8 mouse cellular contexts compared by ENCODE assay signal in genomic region chr19:36347376-36347775, GRCm38 (mm10). TPM values are rescaled to one million over a fixed set of nuclear protein-coding genes. Genes with fewer than 3 reads are reported as not detected.
DNase-seq lines count a peak whose midpoint lies in the region; ATAC-seq and TF ChIP-seq lines count a peak whose summit lies in the region.

No protein-coding gene starts in this region.

- no peak for ATAC-seq in lung, embryonic 14.5 days (ENCODE audit: insufficient read depth)
- ATAC-seq in embryonic facial prominence, embryonic 12.5 days (ENCODE audit: insufficient number of reproducible peaks, insufficient read depth, low FRiP score, low TSS enrichment): no peak
- ATAC-seq in midbrain, embryonic 14.5 days (ENCODE audit: low FRiP score, low TSS enrichment): no peak

- no peak overlapping the region for H3K27ac ChIP-seq in lung, embryonic 14.5 days (ENCODE audit: low read depth)
- no peak overlapping the region for H3K27ac ChIP-seq in embryonic facial prominence, embryonic 12.5 days
- no peak overlapping the region for H3K27ac ChIP-seq in midbrain, embryonic 14.5 days (replicated peaks; ENCODE audit: low read depth, low read length)

- no peaks in the 10 kb centered on the region for H3K4me1 ChIP-seq in lung, embryonic 14.5 days (ENCODE audit: insufficient read depth)
- H3K4me1 ChIP-seq in embryonic facial prominence, embryonic 12.5 days: no peaks in the 10 kb centered on the region
- peaks cover 5% of the 10 kb centered on the region; the same call in 1 of the 2 replicates for H3K4me1 ChIP-seq in midbrain, embryonic 14.5 days (ENCODE audit: control insufficient read depth, insufficient read depth, low read length)

- no peaks in the 10 kb centered on the region for H3K36me3 ChIP-seq in lung, embryonic 14.5 days (ENCODE audit: insufficient read depth)
- no peaks in the 10 kb centered on the region for H3K36me3 ChIP-seq in embryonic facial prominence, embryonic 12.5 days
- H3K36me3 ChIP-seq in midbrain, embryonic 14.5 days (ENCODE audit: control insufficient read depth, insufficient read depth, low read length): no peaks in the 10 kb centered on the region

- no peak for DNase-seq in lung, embryonic 14.5 days
- DNase-seq in lung, postnatal 36 days: no peak
- DNase-seq in kidney, adult 9 months: peak; percentile 79
- no peak for DNase-seq in midbrain, embryonic 14.5 days
- no peak for DNase-seq in layer of hippocampus, adult 18-20 months (ENCODE audit: low spot score in 2 of 2)
- DNase-seq in left cerebral cortex, adult 8-10 months (ENCODE audit: low spot score in 2 of 2): no peak
- no peak for DNase-seq in left cerebral cortex, postnatal 4 days

- intact Hi-C loops in left cerebral cortex, postnatal 4 days (cut with DNase I): loop anchor here (5.0 kb wide), 1 partner anchor 235 kb away; no protein-coding TSS in a partner anchor

- WGBS in lung, embryonic 14.5 days: 20% methylated on average over 6 of the region's 6 CpGs
- 20% methylated on average over 6 of the region's 6 CpGs for WGBS in embryonic facial prominence, embryonic 12.5 days
- 24% methylated on average over 6 of the region's 6 CpGs for WGBS in midbrain, embryonic 14.5 days

- no peak for TF ChIP-seq CTCF in lung, embryonic 14.5 days (IDR thresholded peaks at IDR 0.05; ENCODE audit: low read depth)

- H3K4me3 ChIP-seq in lung, embryonic 14.5 days (ENCODE audit: low read depth, low read length): peak overlapping the region; percentile 68; the same call in 1 of the 2 replicates
- H3K4me3 ChIP-seq in embryonic facial prominence, embryonic 12.5 days: no peak overlapping the region
- peak overlapping the region; percentile 74; the same call in 1 of the 2 replicates for H3K4me3 ChIP-seq in midbrain, embryonic 14.5 days (replicated peaks; ENCODE audit: low read depth, low read length)

- H3K27me3 ChIP-seq in lung, embryonic 14.5 days (ENCODE audit: insufficient read depth, low read length): peaks cover 47% of the 10 kb centered on the region
- H3K27me3 ChIP-seq in embryonic facial prominence, embryonic 12.5 days: peaks cover 44% of the 10 kb centered on the region
- H3K27me3 ChIP-seq in midbrain, embryonic 14.5 days (ENCODE audit: control insufficient read depth, insufficient read depth, low read length): peaks cover 22% of the 10 kb centered on the region; the same call in 1 of the 2 replicates

- no peaks in the 10 kb centered on the region for H3K9me3 ChIP-seq in lung, embryonic 14.5 days (ENCODE audit: low read depth, low read length)
- no peaks in the 10 kb centered on the region for H3K9me3 ChIP-seq in embryonic facial prominence, embryonic 12.5 days
- no peaks in the 10 kb centered on the region for H3K9me3 ChIP-seq in midbrain, embryonic 14.5 days (ENCODE audit: control insufficient read depth, low read length)

- H3K4me2 ChIP-seq in lung, embryonic 14.5 days: peak overlapping the region; percentile 98
- peak overlapping the region; percentile 99; the same call in 1 of the 2 replicates for H3K4me2 ChIP-seq in embryonic facial prominence, embryonic 12.5 days (replicated peaks)
- H3K4me2 ChIP-seq in midbrain, embryonic 14.5 days (ENCODE audit: low read length): peak overlapping the region; percentile 98

- H3K9ac ChIP-seq in lung, embryonic 14.5 days: no peak overlapping the region
- no peak overlapping the region for H3K9ac ChIP-seq in embryonic facial prominence, embryonic 12.5 days
- no peak overlapping the region for H3K9ac ChIP-seq in midbrain, embryonic 14.5 days (replicated peaks; ENCODE audit: low read length)

RNA-seq across cellular contexts. Expression of gene Pcgf5, which starts 0.7 kb away (rescaled TPM):
- polyA plus RNA-seq in lung, embryonic 14.5 days (2014; fragmentation: Nextera tagmentation; extraction: Ambion mirVana): 11.8 and 14.9 TPM in 2 replicates
- 7.0 and 9.3 TPM in 2 replicates for polyA plus RNA-seq in embryonic facial prominence, embryonic 12.5 days (2016; fragmentation: Nextera tagmentation; extraction: Ambion mirVana)
- 7.7 and 7.8 TPM in 2 replicates for polyA plus RNA-seq in midbrain, embryonic 14.5 days (2014; fragmentation: Nextera tagmentation; extraction: Ambion mirVana)
- 10 to 100 TPM; 20.3 to 21.1 TPM for total RNA-seq in layer of hippocampus, adult 18-20 months (2021)
- total RNA-seq in left cerebral cortex, adult 8-10 months (2022): 10 to 100 TPM; 25.7 to 31.6 (median 28.4) TPM
- total RNA-seq in left cerebral cortex, postnatal 4 days (2021): 1 to 10 TPM; 6.8 to 8.9 TPM
